Mouse (Mus musculus) frontal cortex, adult (tissue): Measurements from ENCODE around the gene Rras.

Experiments
- ATAC-seq: cut with Nextera tagmentation; 2 replicates; pipeline ENCODE4 v1.9.2; 2017; ENCODE audit warnings: mild to moderate bottlenecking, moderate library complexity, mixed read lengths; ENCODE audit not compliant: low TSS enrichment

The Rras gene

GRCm38 (mm10) chr7:45025601-45026220 is 8.0 kb downstream of the Rras start:
- peak; percentile 14; the same call in 1 of the 2 replicates for ATAC-seq

DNA sequence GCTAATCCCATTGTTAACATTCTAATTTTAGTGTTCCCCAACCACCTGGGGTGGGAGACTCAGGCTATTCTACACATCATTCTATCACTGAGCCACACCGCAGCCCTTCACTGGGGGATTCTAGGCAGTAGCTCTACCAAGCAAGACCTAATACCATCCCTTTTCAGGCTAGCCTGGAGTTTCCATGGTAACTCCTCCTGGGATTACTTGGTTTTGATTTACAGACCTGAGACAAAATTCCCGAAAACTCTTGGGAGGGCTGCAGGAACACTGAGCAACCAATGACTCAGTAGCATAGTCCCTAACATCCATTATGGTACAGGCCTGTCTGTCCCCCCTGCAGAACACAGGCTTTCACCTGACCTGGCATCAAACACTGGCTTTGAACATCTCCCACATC is 8.5 kb downstream of the Rras start:
- no peak for ATAC-seq

- ATAC-seq, result no peak
Observed at GRCm38 (mm10) chr7:45027761-45028160, 10.0 kb downstream of the Rras start.

GRCm38 (mm10) chr7:45028351-45028750 is 10.6 kb downstream of the Rras start:
- no peak for ATAC-seq

DNA sequence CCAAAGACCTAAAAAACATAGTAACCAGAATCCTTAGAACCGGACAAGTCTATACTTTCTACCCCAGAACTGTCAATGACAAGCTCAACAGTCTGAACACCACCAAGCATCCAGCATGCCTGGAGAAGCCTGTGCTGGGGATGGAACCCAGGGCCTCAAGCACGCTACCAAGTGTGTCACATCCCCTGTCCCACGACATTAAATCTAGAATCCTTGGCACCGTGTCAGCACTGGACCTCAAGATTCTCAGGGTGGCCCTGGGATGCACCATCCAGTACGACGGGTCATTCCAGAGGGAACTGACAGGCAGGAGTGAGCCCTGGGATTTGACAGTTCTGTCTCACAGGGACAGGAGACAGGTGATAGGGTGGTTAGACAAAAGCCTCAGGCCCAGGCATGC is 12.2 kb downstream of the Rras start:
- no peak for ATAC-seq

DNA sequence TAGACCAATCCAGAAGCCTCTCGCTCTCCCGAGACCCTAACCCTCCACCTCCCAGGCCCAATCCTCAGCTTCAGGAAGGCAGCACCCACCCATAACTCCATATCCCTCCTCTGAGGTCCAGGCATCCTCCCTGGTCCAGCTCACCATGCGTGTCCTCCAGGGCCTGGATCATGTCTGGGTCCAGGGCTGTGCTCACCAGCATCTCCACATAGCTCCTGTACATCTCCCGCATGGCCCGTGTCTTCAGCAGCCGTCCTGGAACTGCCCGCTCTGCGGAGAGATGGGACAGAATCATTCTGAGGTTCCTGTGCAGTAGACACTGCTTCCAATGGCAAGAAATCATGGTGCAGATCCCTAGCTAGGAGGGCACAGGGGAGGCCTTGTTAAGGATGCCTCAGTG is 13.1 kb downstream of the Rras start:
- no peak for ATAC-seq

DNA sequence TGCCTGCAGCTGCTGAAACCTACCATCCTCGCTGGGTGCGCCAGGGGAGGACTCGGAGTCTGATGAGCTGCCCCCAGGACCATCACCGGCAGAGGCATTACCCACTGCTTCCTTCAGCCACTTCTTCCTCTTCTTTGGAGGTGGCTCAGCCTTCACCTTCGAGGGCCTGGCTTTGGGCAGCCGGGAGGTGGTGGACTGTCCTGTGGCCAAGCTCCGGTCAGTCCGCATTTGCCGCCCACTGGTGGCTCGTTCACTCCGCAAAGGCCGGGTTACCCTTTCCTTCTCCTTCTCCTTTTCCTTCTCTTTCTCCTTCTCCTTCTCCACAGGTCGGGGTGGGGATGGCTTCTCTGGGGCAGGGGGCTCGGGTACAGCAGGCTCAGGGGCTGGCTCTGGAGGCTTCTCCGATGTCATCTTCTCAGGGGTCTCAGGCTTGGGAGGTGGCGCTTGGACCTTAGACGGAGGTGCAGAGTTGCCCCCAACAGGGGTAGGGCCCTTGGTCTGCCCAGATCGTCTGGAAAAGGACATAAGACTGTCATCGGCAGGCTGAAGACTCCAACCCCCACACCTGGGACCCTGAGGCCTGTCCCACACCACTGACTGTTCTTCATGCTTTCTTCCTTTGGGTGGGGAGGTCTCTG is 16.1 kb downstream of the Rras start:
- ATAC-seq, result no peak

- ATAC-seq, result no peak
Observed at GRCm38 (mm10) chr7:45035631-45036030, 17.9 kb downstream of the Rras start.

- ATAC-seq, result no peak
Observed at GRCm38 (mm10) chr7:45036702-45037101, 18.9 kb downstream of the Rras start.

DNA sequence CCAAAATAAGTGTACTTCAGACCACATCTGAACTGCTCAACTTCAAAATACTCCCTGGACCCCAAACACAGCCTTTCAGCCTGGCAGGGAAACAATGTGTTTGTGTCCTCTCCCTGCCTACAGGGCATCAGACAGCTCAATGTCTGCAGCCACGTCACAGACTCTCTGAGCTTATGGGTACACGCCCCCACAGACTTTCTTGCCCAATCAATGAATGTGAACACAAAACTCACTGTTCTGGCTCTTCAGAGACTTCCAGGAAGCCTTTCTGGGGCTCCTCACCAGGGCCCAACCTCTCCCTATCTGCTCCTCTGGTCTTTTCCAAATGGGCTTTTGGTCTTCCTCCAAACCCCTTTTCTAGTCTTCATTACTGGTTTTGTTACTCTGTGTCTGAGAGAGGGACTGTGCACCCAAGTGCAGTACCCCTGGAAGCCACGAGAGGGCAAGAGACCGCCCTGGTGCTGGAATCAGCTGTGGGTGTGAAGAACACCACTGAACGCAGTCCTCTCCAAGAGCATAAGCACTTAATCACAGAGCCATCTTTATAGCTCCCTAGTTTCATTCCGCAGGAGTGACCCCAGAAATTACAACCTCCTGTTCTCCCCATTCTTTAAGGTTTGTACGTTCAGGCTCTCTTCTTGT is 20.1 kb downstream of the Rras start:
- ATAC-seq, result no peak

- no peak for ATAC-seq
Observed at GRCm38 (mm10) chr7:45038411-45038810, 20.6 kb downstream of the Rras start.

DNA sequence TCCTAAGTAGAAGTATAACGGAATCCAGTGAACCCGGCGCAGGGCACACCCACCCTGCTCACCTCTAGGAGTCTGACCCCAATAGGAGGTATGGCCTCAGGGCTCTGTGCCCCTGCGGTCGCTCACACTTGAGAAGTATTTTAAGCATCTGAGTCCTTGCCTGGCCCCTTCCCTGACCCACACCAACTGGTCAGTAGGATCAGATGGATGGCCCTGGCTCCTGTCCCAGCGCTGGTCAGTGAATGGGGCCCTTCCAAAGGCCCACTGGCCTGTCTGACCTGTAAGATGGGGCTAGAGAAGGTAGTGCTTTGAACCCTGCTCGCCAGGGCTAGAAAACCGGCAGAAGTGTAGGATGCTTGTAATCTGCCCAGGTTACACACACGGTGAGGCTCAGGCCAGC is 23.1 kb downstream of the Rras start:
- ATAC-seq, result no peak

GRCm38 (mm10) chr7:45043307-45043706 is 25.5 kb downstream of the Rras start:
- no peak for ATAC-seq

DNA sequence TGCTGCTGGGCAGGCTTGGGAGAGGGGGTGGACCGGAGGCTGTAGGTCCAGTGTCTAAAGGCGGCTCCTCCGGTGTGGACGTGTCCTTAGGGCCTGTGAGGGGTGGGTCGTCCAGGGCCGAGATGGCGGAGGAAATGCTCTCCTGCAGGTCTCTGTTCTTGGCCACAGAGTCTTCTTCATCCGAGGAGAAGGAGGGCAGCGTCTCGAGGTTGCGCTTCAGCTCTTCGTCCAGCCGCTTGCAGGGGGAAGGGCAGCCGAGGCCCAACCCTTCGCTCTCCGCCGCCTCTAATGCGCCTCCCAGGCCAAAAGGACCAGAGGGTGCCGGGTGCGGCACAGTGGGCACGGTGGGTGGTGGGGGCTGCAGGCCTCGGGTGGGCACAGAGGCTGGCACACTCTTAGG is 28.0 kb downstream of the Rras start:
- ATAC-seq, result no peak

DNA sequence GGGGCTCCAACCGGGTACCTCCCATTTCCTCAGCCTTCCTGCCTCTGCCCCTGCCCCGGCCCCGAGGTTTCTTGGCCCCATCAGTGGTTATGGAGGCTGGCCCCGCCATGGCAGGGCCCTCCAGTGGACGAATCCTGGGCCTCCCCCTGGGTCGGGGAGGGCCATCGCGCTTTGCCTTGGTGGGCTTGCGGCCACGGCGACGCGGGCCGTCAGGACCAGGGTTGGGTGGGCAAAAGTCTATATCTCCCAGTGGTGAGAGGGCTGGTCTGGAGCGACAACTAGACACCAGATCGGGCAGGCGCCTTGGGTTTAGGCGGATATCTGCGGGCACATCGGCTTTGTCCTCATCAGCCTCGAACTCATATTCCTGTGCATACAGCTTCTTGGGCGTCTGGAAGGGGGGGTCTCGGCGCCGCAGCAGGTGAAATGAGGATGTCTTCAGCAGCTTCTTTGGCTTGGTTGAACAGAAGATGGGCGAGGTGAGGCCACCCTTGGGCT is 29.1 kb downstream of the Rras start:
- ATAC-seq, result no peak

- no peak for ATAC-seq
Observed at GRCm38 (mm10) chr7:45047491-45047890, 29.7 kb downstream of the Rras start.

DNA sequence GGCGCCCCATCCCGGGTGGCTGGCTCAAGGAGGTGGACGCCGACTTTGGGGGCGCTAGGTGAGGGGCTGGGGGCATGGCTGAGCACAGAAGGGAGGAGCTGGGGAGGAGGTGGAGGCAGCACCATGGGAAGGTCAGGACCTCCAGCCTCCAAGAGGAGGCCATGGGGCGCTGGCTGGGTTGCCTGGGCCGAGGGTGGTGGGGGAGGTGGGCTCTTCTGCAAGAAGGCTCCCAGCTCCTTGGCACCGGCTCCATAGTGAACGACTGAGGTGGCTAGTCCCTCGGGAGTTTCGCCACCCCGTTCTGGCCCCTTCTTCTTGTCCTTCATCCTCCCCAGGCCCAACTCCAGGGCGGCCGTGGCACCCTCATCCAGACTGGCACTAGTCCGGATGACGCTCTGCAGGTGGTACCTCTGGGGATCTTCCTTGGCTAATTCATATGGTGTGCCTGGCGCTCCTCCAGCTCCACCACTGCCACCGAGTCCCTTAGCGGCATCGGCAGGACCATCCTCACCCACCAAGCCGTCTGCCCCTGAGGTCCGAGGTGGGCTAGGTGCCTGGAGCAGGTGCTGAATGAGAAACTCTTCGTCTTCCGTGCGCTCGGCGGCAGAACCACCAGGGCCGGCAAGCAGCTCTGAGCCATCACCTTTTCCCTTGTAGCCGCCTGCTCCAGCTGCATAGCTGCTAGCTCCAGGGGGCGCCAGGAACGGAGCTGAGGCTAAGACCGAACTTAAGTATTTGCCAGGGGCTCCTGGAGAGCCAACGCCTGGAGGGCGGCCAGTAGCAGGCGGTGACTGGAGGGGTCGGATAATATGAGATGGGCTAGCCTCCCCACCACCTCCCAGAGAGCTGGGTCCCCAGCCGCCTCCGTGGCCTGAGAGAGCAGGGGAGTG is 30.5 kb downstream of the Rras start:
- no peak for ATAC-seq

DNA sequence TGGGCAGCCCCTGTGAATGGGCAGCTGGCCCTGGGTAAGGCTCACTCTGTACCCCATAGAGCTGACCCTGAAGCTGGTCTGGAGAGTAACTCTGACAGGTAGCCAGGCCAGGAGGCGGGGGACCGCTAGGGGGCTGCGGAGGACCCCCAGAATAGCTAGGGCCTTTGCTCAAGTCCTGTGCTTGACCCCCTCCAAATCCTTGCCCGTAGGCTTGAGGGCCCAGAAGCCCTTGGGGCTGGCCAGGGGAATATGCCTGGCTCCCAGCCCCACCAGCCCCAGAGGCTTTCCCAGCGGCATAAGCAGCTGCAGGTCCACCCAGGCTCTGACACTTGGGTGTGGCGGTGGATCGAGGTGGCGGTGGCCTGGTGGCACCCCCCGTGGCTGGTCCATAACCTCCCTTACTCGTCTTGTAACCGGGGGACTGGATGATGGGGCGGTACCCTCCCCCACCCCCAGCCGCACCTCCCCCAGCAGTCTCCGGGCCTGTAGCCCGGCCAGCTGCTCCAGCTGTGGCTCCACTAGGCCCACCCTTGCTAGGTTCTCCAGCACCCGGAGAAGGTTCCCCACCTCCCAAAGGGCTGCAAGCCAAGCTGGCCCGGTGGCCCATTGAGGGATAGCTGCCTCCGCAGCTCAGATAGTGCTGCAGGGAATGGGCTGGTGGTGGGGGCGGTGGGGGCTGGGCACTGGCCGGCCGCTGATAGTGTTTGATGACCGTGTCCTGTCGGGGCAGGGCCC is 31.3 kb downstream of the Rras start:
- no peak for ATAC-seq

- peak; percentile 42 for ATAC-seq
Observed at GRCm38 (mm10) chr7:45050945-45051600, 33.3 kb downstream of the Rras start.

- no peak for ATAC-seq
Observed at GRCm38 (mm10) chr7:45051601-45051974, 33.8 kb downstream of the Rras start.
